Mouse (Mus musculus) lung, embryonic 15.5 days (tissue): ENCODE results near the gene Crtac1. TPM values are rescaled to one million over a fixed set of nuclear protein-coding genes. Genes with fewer than 3 reads are reported as not detected.
A peak's percentile ranks its signal among the peaks of the same experiment; 100 is the strongest.

Experiments used
- ATAC-seq: fragments of 200-750 bp; cut with Nextera tagmentation; 2 replicates; pipeline ENCODE4 v1.8.0; 2017; ENCODE audit warnings: moderate number of reproducible peaks, borderline replicate concordance; ENCODE audit not compliant: low FRiP score, low TSS enrichment; ENCODE audit errors: extremely low read depth
- H3K27ac ChIP-seq: fragments of 300-500 bp; sonication (generic); 2 replicates; pipeline ENCODE4 v1.5.1; 2015; ENCODE audit warnings: moderate library complexity, mild to moderate bottlenecking, inconsistent platforms
- H3K27me3 ChIP-seq: fragments of 300-500 bp; sonication (generic); 2 replicates; pipeline ENCODE4 v1.6.1; 2015; ENCODE audit warnings: inconsistent platforms
- H3K36me3 ChIP-seq: fragments of 300-500 bp; sonication (generic); 2 replicates; pipeline ENCODE4 v1.6.1; 2015; ENCODE audit warnings: inconsistent platforms
- H3K4me1 ChIP-seq: fragments of 300-500 bp; sonication (generic); 2 replicates; pipeline ENCODE4 v1.6.1; 2015; ENCODE audit warnings: inconsistent platforms
- H3K4me2 ChIP-seq: fragments of 300-500 bp; sonication (generic); 2 replicates; pipeline ENCODE4 v1.6.1; 2015; ENCODE audit warnings: inconsistent platforms, mild to moderate bottlenecking, moderate library complexity
- H3K4me3 ChIP-seq: fragments of 300-500 bp; sonication (generic); 2 replicates; pipeline ENCODE4 v1.5.1; 2015; ENCODE audit warnings: mild to moderate bottlenecking, inconsistent platforms
- H3K9ac ChIP-seq: fragments of 300-500 bp; sonication (generic); 2 replicates; pipeline ENCODE4 v1.6.1; 2015; ENCODE audit warnings: inconsistent platforms
- H3K9me3 ChIP-seq: fragments of 300-500 bp; sonication (generic); 2 replicates; pipeline ENCODE4 v1.6.1; 2016; ENCODE audit warnings: inconsistent platforms
- WGBS: fragments of 180-500 bp; shearing (Covaris S2); methylation state at CpG from one replicate; pipeline ENCODE4 v1.1.7; 2015; 5-methylcytosine and 5-hydroxymethylcytosine counted together
- polyA plus RNA-seq: library from polyadenylated mRNA; unstranded; fragments of >200 nt; fragmentation: Nextera tagmentation; extraction: Ambion mirVana; gene quantifications from 2 replicates; pipeline ENCODE4 v1.2.1, GENCODE M21; 2015

Crtac1 gene
- 1.4 and 2.0 TPM in 2 replicates for polyA plus RNA-seq

DNA sequence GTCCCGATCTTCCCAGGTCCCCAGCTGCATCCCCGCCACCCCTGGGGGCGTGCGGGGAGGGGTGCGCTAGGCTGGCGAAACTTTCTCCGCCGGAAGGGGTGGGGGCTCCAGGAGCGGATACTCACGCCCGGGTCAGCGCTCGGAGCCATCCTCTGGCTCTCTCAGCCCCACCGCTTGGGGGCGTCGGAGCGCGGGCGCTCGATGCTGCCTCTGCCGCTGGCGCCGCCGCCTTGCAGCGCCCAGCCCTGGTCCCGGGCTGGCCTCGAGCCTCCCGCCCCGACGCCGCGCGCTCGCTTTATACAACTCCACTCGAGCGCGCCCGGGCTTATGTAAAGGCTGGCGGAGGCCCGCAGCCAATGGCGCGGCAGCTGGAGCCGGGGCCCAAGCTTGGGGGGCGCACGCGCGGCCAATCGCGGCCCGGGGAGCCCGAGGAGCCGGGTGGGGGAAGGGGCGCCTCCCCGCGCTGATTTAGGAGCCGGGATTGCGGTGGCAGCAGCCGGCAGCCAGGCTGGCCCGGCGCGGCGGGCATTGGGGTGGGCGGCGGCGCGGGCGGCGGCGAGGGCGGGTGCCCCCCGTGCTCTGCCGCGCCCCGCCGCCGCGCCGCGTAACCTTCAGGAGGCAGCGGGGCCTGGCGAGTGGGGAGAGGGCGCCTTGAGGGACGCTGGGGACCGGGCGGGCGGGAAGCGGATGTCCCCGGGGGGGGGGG is at the start of gene Crtac1:
Gene Crtac1, minus strand, starts transcription at position 299 of the 706 bp plus-strand sequence.
- Histone ChIP-seq H3K9ac (peak within 1 kb of the TSS; percentile 32; the same call in 1 of the 2 replicates), H3K36me3 (no peaks in the 10 kb centered on the region), H3K27ac (no peak within 1 kb of the TSS), H3K4me2 (peak within 1 kb of the TSS; percentile 92), H3K9me3 (no peaks in the 10 kb centered on the region), H3K27me3 (peaks cover 71% of the 10 kb centered on the region), H3K4me3 (peak within 1 kb of the TSS; percentile 55), H3K4me1 (peaks cover 8% of the 10 kb centered on the region)
- peak; percentile 79 for ATAC-seq
- under 1% methylated on average over 69 of the region's 88 CpGs for WGBS

DNA sequence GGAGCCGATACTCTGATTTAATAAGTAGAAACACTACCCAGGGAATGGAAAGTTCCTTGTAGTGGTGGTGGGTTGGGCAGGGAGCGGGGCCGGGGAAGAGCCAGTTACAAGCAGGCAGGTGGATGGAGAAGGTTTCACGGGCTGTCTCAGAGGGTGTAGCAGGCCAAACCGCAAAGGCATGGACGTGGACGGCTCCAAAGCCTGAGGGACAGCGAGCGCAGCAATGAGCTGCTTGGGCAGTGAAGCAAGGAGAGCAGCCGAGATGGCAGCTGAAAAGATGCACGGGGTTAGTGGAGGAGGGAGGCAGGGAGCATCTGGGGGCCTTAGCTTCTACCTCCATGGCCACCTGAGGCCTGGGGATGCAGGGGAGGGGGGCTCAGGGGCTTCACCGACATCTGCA is 46.7 kb upstream of the Crtac1 start:
- Histone ChIP-seq H3K4me1 (no peaks in the 10 kb centered on the region), H3K4me3 (no peak overlapping the region), H3K27me3 (no peaks in the 10 kb centered on the region; the same call in 1 of the 2 replicates), H3K9me3 (no peaks in the 10 kb centered on the region), H3K9ac (no peak overlapping the region), H3K36me3 (no peaks in the 10 kb centered on the region), H3K4me2 (no peak overlapping the region), H3K27ac (no peak overlapping the region)
- 50% methylated on average over 12 of the region's 12 CpGs for WGBS
- no peak for ATAC-seq

DNA sequence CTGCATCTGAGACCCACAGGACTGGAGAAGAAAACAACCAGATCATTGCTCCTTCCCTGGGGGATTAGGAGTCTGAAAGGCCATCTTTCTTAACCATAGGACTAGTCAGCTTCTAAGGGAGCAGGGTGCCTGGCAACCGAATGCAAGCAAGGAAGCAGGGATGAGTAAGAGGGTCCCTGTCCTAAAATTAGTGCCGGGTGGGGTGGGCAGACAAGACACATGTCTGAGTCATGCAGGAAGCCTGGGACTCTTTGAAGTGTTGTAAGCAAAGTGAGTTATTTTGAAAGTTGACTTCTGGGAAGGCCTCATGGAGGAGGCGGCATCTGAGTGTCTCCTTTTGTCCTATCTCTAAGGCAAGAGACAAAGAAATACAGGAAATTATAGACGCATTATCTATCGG is 46.2 kb upstream of the Crtac1 start:
- Histone ChIP-seq H3K27me3 (no peaks in the 10 kb centered on the region; the same call in 1 of the 2 replicates), H3K36me3 (no peaks in the 10 kb centered on the region), H3K9me3 (no peaks in the 10 kb centered on the region), H3K4me3 (no peak overlapping the region), H3K27ac (no peak overlapping the region), H3K4me1 (no peaks in the 10 kb centered on the region), H3K9ac (no peak overlapping the region), H3K4me2 (no peak overlapping the region)
- no peak for ATAC-seq
- WGBS = 64% methylated on average over 5 of the region's 5 CpGs

DNA sequence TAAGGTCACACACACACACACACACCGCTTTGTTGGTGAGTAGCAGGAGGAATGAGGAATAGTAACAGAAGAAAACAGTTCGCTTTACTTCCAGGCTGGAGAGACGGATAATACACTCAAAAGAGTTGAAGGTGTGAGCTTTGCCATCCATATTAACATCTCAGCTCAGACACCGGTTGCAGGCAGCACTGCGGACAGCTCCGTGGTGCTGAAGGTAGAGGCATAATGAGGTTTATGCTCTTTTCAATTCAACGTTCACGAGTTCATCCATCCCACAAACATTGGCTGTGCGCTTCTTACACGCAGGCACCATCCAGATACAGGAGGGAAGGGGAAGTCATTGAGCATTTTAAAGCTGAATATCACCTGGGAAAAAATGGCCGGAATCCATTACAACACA is 41.2 kb upstream of the Crtac1 start:
- no peaks in the 10 kb centered on the region for H3K36me3 ChIP-seq
- H3K4me2 ChIP-seq = no peak overlapping the region
- H3K27ac ChIP-seq = no peak overlapping the region
- no peaks in the 10 kb centered on the region; the same call in 1 of the 2 replicates for H3K27me3 ChIP-seq
- no peak for ATAC-seq
- H3K9me3 ChIP-seq = no peaks in the 10 kb centered on the region
- 26% methylated on average over 11 of the region's 11 CpGs for WGBS
- H3K4me3 ChIP-seq = no peak overlapping the region
- H3K4me1 ChIP-seq = no peaks in the 10 kb centered on the region
- no peak overlapping the region for H3K9ac ChIP-seq

DNA sequence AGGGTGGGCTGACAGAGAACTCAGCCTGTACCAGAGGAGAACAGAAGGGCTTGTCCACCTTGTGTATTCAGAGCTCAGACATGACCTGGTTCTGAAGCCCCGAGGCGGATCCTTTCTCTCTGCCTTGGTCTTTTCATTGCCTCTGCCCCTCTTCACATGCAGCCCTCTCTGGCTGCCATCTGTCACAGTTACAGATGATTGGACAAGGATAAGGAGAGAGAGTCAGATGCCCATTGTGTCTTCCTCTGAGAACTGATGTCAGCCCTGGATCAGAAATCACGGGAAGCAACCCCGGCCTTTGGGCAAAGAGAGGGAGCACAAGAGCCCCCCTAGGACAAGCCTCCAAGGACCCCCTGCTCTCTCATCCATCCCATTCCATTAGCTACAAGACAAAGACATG is 40.0 kb upstream of the Crtac1 start:
- H3K4me2 ChIP-seq = no peak overlapping the region
- ATAC-seq = no peak
- 89% methylated on average over 4 of the region's 4 CpGs for WGBS
- H3K9ac ChIP-seq = no peak overlapping the region
- H3K4me3 ChIP-seq = no peak overlapping the region
- no peaks in the 10 kb centered on the region for H3K36me3 ChIP-seq
- H3K27ac ChIP-seq = no peak overlapping the region
- no peaks in the 10 kb centered on the region for H3K4me1 ChIP-seq
- no peaks in the 10 kb centered on the region for H3K27me3 ChIP-seq
- no peaks in the 10 kb centered on the region for H3K9me3 ChIP-seq

DNA sequence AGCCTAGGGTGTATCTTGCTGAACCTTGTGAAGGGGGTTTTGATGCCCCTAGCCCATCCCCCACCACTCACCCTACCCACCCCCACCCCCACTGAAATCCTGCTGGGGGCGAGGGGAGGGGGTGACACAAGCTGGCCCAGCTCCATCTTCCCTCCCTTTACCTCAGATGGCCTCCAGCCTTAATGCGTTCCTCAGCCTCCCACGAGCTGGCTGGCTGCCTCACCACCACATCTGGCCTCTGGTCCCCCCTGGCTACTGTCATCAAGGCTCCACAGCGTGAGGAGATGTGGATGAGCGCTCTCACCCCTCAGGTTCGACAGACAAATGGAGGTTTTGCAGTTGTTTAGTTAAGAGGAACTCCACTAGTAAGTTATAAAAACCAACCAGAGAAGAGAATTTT is 30.3 kb upstream of the Crtac1 start:
- no peak overlapping the region for H3K4me3 ChIP-seq
- no peaks in the 10 kb centered on the region for H3K36me3 ChIP-seq
- no peak overlapping the region for H3K27ac ChIP-seq
- H3K9ac ChIP-seq = no peak overlapping the region
- no peaks in the 10 kb centered on the region for H3K27me3 ChIP-seq
- ATAC-seq = no peak
- no peak overlapping the region for H3K4me2 ChIP-seq
- 25% methylated on average over 6 of the region's 6 CpGs for WGBS
- no peaks in the 10 kb centered on the region for H3K9me3 ChIP-seq
- H3K4me1 ChIP-seq = 0 out of 2 replicates have a peak, but pooled peaks cover 3% of the 10 kb centered on the region

DNA sequence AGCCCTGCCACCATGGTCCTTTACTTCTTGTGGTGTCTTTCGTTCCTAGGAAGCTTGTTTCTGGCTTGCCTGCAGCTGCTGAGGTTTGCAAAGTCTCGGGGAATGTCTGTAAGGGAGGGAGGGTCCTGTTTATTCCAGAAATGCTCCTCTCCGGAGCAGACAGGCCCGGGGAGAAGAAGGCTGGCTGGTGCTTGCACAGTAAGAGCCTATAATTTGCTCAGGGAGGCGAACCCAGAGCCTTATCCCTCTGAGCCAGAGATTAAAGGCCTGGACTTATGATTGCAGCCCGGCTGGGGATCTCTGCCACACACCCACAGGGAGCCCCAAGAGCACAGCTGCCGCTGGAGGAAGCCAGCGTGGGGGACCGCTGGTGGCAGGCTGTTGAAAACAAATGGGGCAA is 29.8 kb upstream of the Crtac1 start:
- no peaks in the 10 kb centered on the region for H3K27me3 ChIP-seq
- no peak overlapping the region for H3K4me2 ChIP-seq
- WGBS = 17% methylated on average over 9 of the region's 9 CpGs
- no peak for ATAC-seq
- H3K9ac ChIP-seq = no peak overlapping the region
- 0 out of 2 replicates have a peak, but pooled peaks cover 3% of the 10 kb centered on the region for H3K4me1 ChIP-seq
- H3K36me3 ChIP-seq = no peaks in the 10 kb centered on the region
- H3K4me3 ChIP-seq = no peak overlapping the region
- H3K27ac ChIP-seq = no peak overlapping the region
- H3K9me3 ChIP-seq = no peaks in the 10 kb centered on the region

DNA sequence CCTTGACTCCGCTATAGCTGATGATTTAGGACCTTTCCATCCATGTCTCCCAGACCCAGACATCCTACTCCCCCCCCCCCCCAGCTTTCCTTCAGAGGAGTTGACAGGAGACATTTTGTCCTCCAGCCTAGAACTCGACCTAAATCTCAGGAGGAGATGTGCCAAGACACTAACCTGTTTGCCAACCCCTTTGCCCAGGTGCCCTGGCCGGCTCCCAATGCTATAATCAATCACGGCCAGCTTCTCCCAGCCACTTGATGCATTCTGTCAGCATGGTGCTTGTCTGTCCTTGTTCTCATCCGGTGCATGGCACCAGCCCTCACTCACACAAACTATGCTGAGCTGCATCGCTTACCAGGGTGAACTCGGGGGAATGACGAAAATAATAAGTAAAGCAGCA is 27.9 kb upstream of the Crtac1 start:
- H3K27me3 ChIP-seq = no peaks in the 10 kb centered on the region
- no peak overlapping the region for H3K27ac ChIP-seq
- no peak overlapping the region for H3K9ac ChIP-seq
- no peaks in the 10 kb centered on the region for H3K9me3 ChIP-seq
- ATAC-seq = no peak
- H3K4me1 ChIP-seq = 0 out of 2 replicates have a peak, but pooled peaks cover 3% of the 10 kb centered on the region
- WGBS = 86% methylated on average over 8 of the region's 8 CpGs
- H3K36me3 ChIP-seq = no peaks in the 10 kb centered on the region
- H3K4me2 ChIP-seq = no peak overlapping the region
- H3K4me3 ChIP-seq = no peak overlapping the region

DNA sequence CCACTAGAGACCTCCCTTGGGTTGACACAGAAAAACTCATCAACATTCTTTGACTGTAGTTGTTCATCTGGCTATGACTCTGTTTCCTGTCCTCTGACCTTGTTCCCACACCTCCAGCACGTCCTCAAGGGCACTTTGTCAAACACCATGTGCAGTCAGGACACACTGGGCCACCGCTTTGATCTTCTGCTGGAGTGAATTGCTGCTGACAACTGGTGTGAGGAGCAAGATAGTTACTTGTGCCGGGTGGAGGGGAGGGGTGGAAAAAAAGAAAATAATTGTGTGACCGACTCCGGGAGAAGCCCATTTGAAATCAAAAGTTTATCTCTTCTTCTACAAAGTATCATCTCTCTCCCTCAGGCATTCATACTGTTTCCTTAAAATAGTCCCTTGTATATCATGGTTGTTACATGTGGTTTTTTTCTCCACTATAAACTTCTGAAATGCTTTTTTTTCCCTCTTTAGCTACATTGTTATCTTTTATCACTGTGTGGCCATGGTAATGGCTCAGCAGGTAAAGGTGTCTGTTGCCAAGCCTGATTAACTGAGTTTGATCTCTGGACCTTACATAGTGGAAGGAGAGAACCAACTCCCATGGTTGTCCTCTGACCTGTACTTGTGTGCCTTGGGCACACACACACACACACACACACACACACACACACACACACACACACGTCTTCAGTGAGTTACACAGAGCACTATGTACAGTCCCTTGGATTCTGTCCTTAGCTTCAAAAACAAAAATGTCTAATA is 23.1 kb upstream of the Crtac1 start:
- Histone ChIP-seq H3K27ac (no peak overlapping the region), H3K27me3 (no peaks in the 10 kb centered on the region), H3K4me3 (no peak overlapping the region), H3K36me3 (no peaks in the 10 kb centered on the region), H3K9me3 (no peaks in the 10 kb centered on the region), H3K9ac (no peak overlapping the region), H3K4me1 (no peaks in the 10 kb centered on the region), H3K4me2 (no peak overlapping the region)
- WGBS = 31% methylated on average over 6 of the region's 6 CpGs
- ATAC-seq = no peak

DNA sequence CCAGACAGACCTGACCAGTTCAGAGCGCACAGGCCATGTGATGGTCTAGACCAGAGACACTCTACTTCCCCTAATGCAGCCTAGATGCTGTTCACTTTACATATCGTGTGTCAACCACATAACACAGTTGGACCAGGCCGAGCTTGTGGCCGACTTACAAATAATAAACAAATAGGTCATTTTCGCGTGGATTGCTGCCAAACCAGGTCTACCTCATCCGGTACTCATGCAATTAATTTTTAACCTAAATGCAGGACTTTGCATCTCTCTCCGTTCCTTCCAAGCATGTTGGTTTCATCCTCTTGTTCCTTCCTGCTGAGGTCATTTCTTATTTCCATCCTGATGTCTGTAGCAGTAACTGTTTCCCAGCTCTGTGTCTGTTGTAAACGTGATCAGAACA is 22.4 kb upstream of the Crtac1 start:
- Histone ChIP-seq H3K36me3 (no peaks in the 10 kb centered on the region), H3K4me2 (no peak overlapping the region), H3K27ac (no peak overlapping the region), H3K4me1 (no peaks in the 10 kb centered on the region), H3K9me3 (no peaks in the 10 kb centered on the region), H3K27me3 (no peaks in the 10 kb centered on the region), H3K4me3 (no peak overlapping the region), H3K9ac (no peak overlapping the region)
- WGBS = 64% methylated on average over 9 of the region's 9 CpGs
- ATAC-seq = no peak

DNA sequence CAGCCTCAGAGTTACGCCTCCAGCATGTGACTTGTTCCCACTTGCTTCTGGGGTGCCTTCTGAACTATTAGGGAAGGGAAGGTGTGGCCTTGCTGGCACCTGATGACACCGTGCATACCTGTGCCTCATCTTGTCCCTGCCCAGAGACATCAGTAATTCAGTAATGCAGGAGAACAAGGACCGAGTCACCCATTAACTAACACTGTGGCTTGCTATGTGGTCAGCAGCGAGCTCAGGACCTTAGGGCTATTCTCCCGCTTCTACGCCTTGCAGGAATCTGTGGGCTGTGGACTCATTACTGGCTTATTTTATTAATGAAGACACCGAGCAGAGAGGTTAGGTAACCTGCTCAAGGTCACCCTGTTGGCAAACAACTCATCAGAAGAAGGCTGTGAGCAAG is 21.0 kb upstream of the Crtac1 start:
- Histone ChIP-seq H3K27me3 (no peaks in the 10 kb centered on the region), H3K27ac (no peak overlapping the region), H3K4me2 (no peak overlapping the region), H3K9ac (no peak overlapping the region), H3K9me3 (no peaks in the 10 kb centered on the region), H3K36me3 (no peaks in the 10 kb centered on the region), H3K4me3 (no peak overlapping the region), H3K4me1 (no peaks in the 10 kb centered on the region)
- no peak for ATAC-seq
- WGBS = 83% methylated on average over 7 of the region's 7 CpGs

DNA sequence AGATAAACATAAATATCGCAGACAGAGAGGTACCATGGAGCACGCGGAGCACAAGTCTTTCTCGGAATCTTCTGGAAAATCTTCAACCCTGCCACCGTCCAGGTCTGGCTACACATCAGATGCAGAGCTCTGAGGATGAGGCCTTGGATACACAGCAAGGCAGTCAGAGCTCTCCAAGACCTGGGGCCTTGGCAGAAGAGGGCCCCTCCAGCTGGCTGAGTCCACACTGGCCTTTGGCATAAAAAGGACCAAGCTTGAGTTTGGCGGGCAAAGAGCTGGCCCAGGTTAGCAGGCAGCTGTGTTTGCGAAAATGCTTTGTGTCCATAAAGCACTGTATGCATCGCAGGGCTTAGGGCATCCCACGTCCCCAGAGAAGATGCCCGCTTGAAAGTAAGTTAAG is 17.0 kb upstream of the Crtac1 start:
- H3K4me1 ChIP-seq = no peaks in the 10 kb centered on the region
- H3K27ac ChIP-seq = no peak overlapping the region
- H3K9me3 ChIP-seq = no peaks in the 10 kb centered on the region
- no peak for ATAC-seq
- WGBS = 86% methylated on average over 10 of the region's 10 CpGs
- no peaks in the 10 kb centered on the region for H3K36me3 ChIP-seq
- H3K9ac ChIP-seq = no peak overlapping the region
- no peak overlapping the region for H3K4me2 ChIP-seq
- H3K4me3 ChIP-seq = no peak overlapping the region
- H3K27me3 ChIP-seq = no peaks in the 10 kb centered on the region
